Mouse (Mus musculus) bone marrow macrophage, adult 2 months (primary cell): ENCODE measurements around the gene Aoc1.
"Not testable (repeated sequence)": the region's sequence is repeated elsewhere in the genome, so short reads cannot be mapped to it uniquely, and the experiment has no call there.

Experiments used
- CTCF ChIP-seq: IDR thresholded peaks from 2 replicates; pipeline ENCODE4 v1.5.1; 2012; ENCODE audit warnings: low read depth, mild to moderate bottlenecking, low read length, moderate library complexity
- POLR2A ChIP-seq: IDR thresholded peaks from 2 replicates; pipeline ENCODE4 v1.6.1; 2012; ENCODE audit warnings: mild to moderate bottlenecking, low read depth, low read length, borderline replicate concordance

GRCm38 (mm10) chr6:48866355-48866950, 6.2 kb upstream of the Aoc1 start:
- not testable (repeated sequence) for TF ChIP-seq CTCF, POLR2A
